Mouse (Mus musculus) heart, adult 2 months (tissue): ENCODE data around the gene Plxna4.

Source experiments
- CTCF ChIP-seq: fragments of 200-600 bp; IDR thresholded peaks from 2 replicates; pipeline ENCODE4 v1.8.1; 2022; ENCODE audit warnings: antibody characterized with exemption, mild to moderate bottlenecking, moderate library complexity
- POLR2A ChIP-seq: fragments of 200-500 bp; IDR thresholded peaks from 2 replicates; pipeline ENCODE4 v1.6.1; 2011; ENCODE audit warnings: mild to moderate bottlenecking, low read depth, low read length, control low read depth; ENCODE audit not compliant: insufficient read depth

GRCm38 (mm10) chr6:32480741-32481140 lies 107.3 kb downstream of the Plxna4 start:
- TF ChIP-seq CTCF = no peak
- no peak for TF ChIP-seq POLR2A
